ENCODE assay signal across 8 mouse cellular contexts in the genomic region with DNA sequence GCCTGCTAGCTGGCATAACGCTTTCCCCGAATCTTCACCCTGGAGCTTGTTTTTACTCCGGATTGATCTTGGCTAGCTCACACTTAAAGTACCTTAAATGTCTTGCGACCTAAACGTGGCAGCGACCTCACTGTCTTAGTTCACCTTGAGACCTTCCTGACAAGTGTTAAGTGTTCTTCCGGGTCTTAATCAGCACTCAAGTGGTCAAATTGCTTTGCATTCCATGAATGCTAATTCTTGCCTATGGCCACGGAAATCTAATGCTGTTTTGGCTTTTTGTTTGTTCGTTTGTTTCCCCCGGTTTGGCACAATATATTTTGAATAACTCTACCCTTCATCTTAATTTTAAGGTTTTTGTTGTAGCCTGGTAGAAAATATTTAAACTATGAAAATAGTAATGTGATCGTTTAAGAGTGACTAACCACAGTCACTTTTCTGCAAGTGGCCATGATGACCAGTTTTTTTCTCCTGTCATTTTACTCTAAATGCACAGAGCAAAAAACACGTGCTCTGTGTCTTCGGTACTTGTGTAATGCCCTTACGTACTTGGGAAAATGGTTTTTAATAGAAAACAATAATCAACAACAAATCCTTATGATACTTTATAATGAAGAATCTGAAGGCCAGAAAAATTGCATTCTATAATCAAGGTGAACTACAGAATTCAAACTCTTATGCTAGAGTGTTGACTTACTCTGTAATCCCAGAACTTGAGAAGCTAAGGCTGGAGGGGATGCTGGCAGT. TPM values are rescaled to one million over a fixed set of nuclear protein-coding genes. Genes with fewer than 3 reads are reported as not detected.
DNase-seq lines count a peak whose midpoint lies in the region; ATAC-seq and TF ChIP-seq lines count a peak whose summit lies in the region.

No protein-coding gene starts in this region.

- peak overlapping the region; percentile 71 for H3K4me2 ChIP-seq in hindbrain, embryonic 16.5 days (ENCODE audit: low read length)
- peak overlapping the region; percentile 63 for H3K4me2 ChIP-seq in midbrain, postnatal 0 days (ENCODE audit: low read depth, low read length, poor library complexity, severe bottlenecking)

- no peak for TF ChIP-seq CTCF in layer of hippocampus, adult 2 months (conservative IDR thresholded peaks at IDR 0.05)
- no peak for TF ChIP-seq CTCF in midbrain, postnatal 0 days (IDR thresholded peaks at IDR 0.05)

- no peaks in the 10 kb centered on the region for H3K27me3 ChIP-seq in hindbrain, embryonic 16.5 days (replicated peaks; ENCODE audit: control insufficient read depth, insufficient read depth, low read length)
- H3K27me3 ChIP-seq in midbrain, postnatal 0 days (ENCODE audit: insufficient read depth, low read length), result no peaks in the 10 kb centered on the region

- H3K9ac ChIP-seq in hindbrain, embryonic 16.5 days (ENCODE audit: low read depth, low read length), result peak overlapping the region; percentile 67
- peak overlapping the region; percentile 51 for H3K9ac ChIP-seq in midbrain, postnatal 0 days (replicated peaks; ENCODE audit: low read length, poor library complexity, severe bottlenecking)

- H3K4me3 ChIP-seq in layer of hippocampus, adult 2 months, result peak overlapping the region; percentile 89
- H3K4me3 ChIP-seq in hindbrain, embryonic 16.5 days (ENCODE audit: low read length), result peak overlapping the region; percentile 78
- H3K4me3 ChIP-seq in midbrain, postnatal 0 days (ENCODE audit: low read depth, low read length), result peak overlapping the region; percentile 73

- no peaks in the 10 kb centered on the region for H3K9me3 ChIP-seq in hindbrain, embryonic 16.5 days (ENCODE audit: control insufficient read depth, low read length)
- H3K9me3 ChIP-seq in midbrain, postnatal 0 days (ENCODE audit: low read length), result no peaks in the 10 kb centered on the region

- peaks cover 8% of the 10 kb centered on the region for H3K4me1 ChIP-seq in hindbrain, embryonic 16.5 days (ENCODE audit: control insufficient read depth, insufficient read depth, low read depth, low read length)
- H3K4me1 ChIP-seq in midbrain, postnatal 0 days (ENCODE audit: insufficient read depth, low read length), result no peaks in the 10 kb centered on the region

- no peak for DNase-seq in layer of hippocampus, adult 2 months (ENCODE audit: low spot score in 2 of 2)
- no peak for DNase-seq in layer of hippocampus, adult 9-10 months (ENCODE audit: low spot score)
- DNase-seq in c-Kit-positive CD71-positive TER-119-positive erythroid progenitor cells, embryonic 14.5 days (ENCODE audit: low spot score), result peak; percentile 43
- no peak for DNase-seq in midbrain, postnatal 0 days (ENCODE audit: low spot score)
- no peak for DNase-seq in layer of hippocampus, postnatal 25 days (ENCODE audit: extremely low spot score in 1 of 2, low spot score in 1 of 2)
- DNase-seq in adrenal gland, adult 8-10 months, result no peak
- DNase-seq in lung, postnatal 4 days, result no peak

- 19% methylated on average over 14 of the region's 14 CpGs for WGBS in hindbrain, embryonic 16.5 days
- WGBS in midbrain, postnatal 0 days, result 21% methylated on average over 14 of the region's 14 CpGs

- H3K27ac ChIP-seq in layer of hippocampus, adult 2 months, result peak overlapping the region; percentile 97
- H3K27ac ChIP-seq in hindbrain, embryonic 16.5 days (ENCODE audit: low read depth, low read length), result peak overlapping the region; percentile 90
- H3K27ac ChIP-seq in midbrain, postnatal 0 days (ENCODE audit: low read depth, low read length), result peak overlapping the region; percentile 78

- peaks cover 4% of the 10 kb centered on the region; the same call in 1 of the 2 replicates for H3K36me3 ChIP-seq in hindbrain, embryonic 16.5 days (ENCODE audit: control insufficient read depth, insufficient read depth, low read length)
- H3K36me3 ChIP-seq in midbrain, postnatal 0 days (ENCODE audit: insufficient read depth, low read length), result peaks cover 7% of the 10 kb centered on the region; the same call in 1 of the 2 replicates

- ATAC-seq in hindbrain, embryonic 16.5 days, result no peak
- ATAC-seq in midbrain, postnatal 0 days (ENCODE audit: low FRiP score), result no peak

RNA-seq across cellular contexts. Expression of a gene that starts 0.9 kb away (rescaled TPM):
- 10 to 100 TPM; 44.3 to 44.7 TPM for total RNA-seq in layer of hippocampus, adult 2 months (2021)
- 34.4 and 41.6 TPM in 2 replicates for polyA plus RNA-seq in hindbrain, embryonic 16.5 days (2015; fragmentation: Nextera tagmentation; extraction: Ambion mirVana)
- total RNA-seq in midbrain, postnatal 0 days (2014; rRNA removed), result 36.9 and 38.3 TPM in 2 replicates
- 25.4 and 27.7 TPM in 2 replicates for polyA plus RNA-seq in midbrain, postnatal 0 days (2015; fragmentation: Nextera tagmentation; extraction: Ambion mirVana)
- total RNA-seq in layer of hippocampus, postnatal 25 days (2021), result 10 to 100 TPM; 41.1 to 45.1 TPM
- 10 to 100 TPM; 53.7 to 68.1 (median 56.5) TPM for total RNA-seq in adrenal gland, adult 8-10 months (2022)

RNA-seq across cellular contexts. Expression of a gene that starts 17.1 kb away (rescaled TPM):
- total RNA-seq in layer of hippocampus, adult 2 months (2021), result 1 to 10 TPM; 9.0 to 9.6 TPM
- polyA plus RNA-seq in hindbrain, embryonic 16.5 days (2015; fragmentation: Nextera tagmentation; extraction: Ambion mirVana), result 9.1 and 10.0 TPM in 2 replicates
- total RNA-seq in midbrain, postnatal 0 days (2014; rRNA removed), result 11.4 and 14.3 TPM in 2 replicates
- polyA plus RNA-seq in midbrain, postnatal 0 days (2015; fragmentation: Nextera tagmentation; extraction: Ambion mirVana), result 9.4 and 9.8 TPM in 2 replicates
- 1 to 10 TPM; 6.7 to 8.9 TPM for total RNA-seq in layer of hippocampus, postnatal 25 days (2021)
- total RNA-seq in adrenal gland, adult 8-10 months (2022), result 10 to 100 TPM; 21.0 to 24.8 (median 23.3) TPM

RNA-seq across cellular contexts. Expression of a gene that starts 29.7 kb away (rescaled TPM):
- total RNA-seq in layer of hippocampus, adult 2 months (2021), result 100 to 1,000 TPM; 271 to 283 TPM
- 412 and 495 TPM in 2 replicates for polyA plus RNA-seq in hindbrain, embryonic 16.5 days (2015; fragmentation: Nextera tagmentation; extraction: Ambion mirVana)
- 240 and 266 TPM in 2 replicates for total RNA-seq in midbrain, postnatal 0 days (2014; rRNA removed)
- polyA plus RNA-seq in midbrain, postnatal 0 days (2015; fragmentation: Nextera tagmentation; extraction: Ambion mirVana), result 454 and 461 TPM in 2 replicates
- 100 to 1,000 TPM; 339 to 348 TPM for total RNA-seq in layer of hippocampus, postnatal 25 days (2021)
- 100 to 1,000 TPM; 108 to 155 (median 147) TPM for total RNA-seq in adrenal gland, adult 8-10 months (2022)
